Mouse (Mus musculus): Measurements from ENCODE around the gene Hes6.

DNA sequence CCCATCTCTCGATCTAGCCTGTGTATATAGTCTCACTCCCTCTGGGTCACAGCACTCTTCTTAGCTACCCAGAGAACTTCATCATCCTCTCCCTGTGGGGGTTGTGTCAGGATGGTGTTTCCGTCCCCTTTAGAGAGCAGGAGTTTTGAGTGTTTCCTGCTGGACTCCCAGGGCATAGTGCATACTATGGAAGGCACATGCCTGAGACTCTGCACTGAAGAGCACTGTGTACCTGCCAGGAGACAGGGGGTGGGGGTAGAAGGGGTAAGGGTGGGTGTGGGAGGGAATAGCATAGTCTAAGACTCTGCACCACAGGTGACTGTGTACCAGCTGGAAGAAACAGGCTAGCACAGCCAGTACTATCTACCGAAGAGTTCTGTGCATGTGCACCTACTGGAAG is 40.5 kb upstream of the Hes6 start:
- TF ChIP-seq CTCF (conservative IDR thresholded peaks at IDR 0.05; ENCODE audit: low read length), result no peak
- no peak for TF ChIP-seq POU5F1 (IDR thresholded peaks at IDR 0.05; ENCODE audit: borderline replicate concordance, low read length)

Data from E14TG2a.4 (cell line).